ENCODE assay signal across 23 mouse cellular contexts in the genomic region with DNA sequence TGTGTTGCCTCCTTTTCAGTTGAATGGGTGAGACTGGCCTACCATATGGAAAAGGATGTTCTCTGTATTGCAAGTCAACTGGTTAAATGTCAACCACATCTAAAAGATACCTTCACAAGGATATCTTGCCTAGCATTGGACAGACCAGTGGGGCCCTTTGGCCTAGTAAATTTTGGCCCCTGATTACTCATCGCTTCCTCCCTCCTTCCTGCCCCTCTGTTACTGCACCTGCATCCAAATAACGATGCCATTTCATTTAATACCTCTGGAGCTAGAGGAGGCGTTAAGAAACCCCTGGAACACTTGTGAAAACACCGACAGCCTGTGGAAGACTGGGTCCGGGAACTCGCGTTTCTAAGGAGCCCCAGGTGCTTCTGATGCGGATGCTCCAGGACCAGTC.
DNase-seq lines count a peak whose midpoint lies in the region; ATAC-seq and TF ChIP-seq lines count a peak whose summit lies in the region.
"Had no signal": no experiment of that assay in that cellular context is flagged by ENCODE, and none has a peak within 500 bp of the region (broad histone marks: within the 10 kb centered on the region; RNA-seq: fewer than 3 reads in every experiment).

No protein-coding gene starts in this region.

- TF ChIP-seq CTCF in forebrain, postnatal 0 days (IDR thresholded peaks at IDR 0.05; ENCODE audit: low read depth): no peak
- no peak for TF ChIP-seq CTCF in heart, adult 2 months (IDR thresholded peaks at IDR 0.05)

- no peak overlapping the region for H3K4me2 ChIP-seq in forebrain, embryonic 11.5 days (ENCODE audit: low read depth, low read length, severe bottlenecking)
- no peak overlapping the region for H3K4me2 ChIP-seq in forebrain, postnatal 0 days (ENCODE audit: low read depth)
- no peak overlapping the region for H3K4me2 ChIP-seq in heart, embryonic 13.5 days

- no peaks in the 10 kb centered on the region for H3K36me3 ChIP-seq in forebrain, embryonic 11.5 days (ENCODE audit: control insufficient read depth, insufficient read depth, low read length)
- H3K36me3 ChIP-seq in forebrain, postnatal 0 days (ENCODE audit: insufficient read depth): no peaks in the 10 kb centered on the region
- peaks cover 3% of the 10 kb centered on the region; the same call in 1 of the 2 replicates for H3K36me3 ChIP-seq in heart, adult 2 months (ENCODE audit: control insufficient read depth, insufficient read depth, low read length)
- H3K36me3 ChIP-seq in heart, embryonic 13.5 days: 0 out of 2 replicates have a peak, but pooled peaks cover 4% of the 10 kb centered on the region
- H3K36me3 ChIP-seq: G1E had no signal

- H3K27me3 ChIP-seq in forebrain, embryonic 11.5 days (ENCODE audit: control insufficient read depth, insufficient read depth, low read length): no peaks in the 10 kb centered on the region
- H3K27me3 ChIP-seq in forebrain, postnatal 0 days (ENCODE audit: insufficient read depth, low read length): no peaks in the 10 kb centered on the region
- no peaks in the 10 kb centered on the region for H3K27me3 ChIP-seq in heart, adult 2 months (ENCODE audit: control insufficient read depth, insufficient read depth, low read length)
- no peaks in the 10 kb centered on the region for H3K27me3 ChIP-seq in heart, embryonic 13.5 days (replicated peaks)
- H3K27me3 ChIP-seq: CH12.LX, Patski had no signal

- TF ChIP-seq POLR2A in heart, adult 2 months (IDR thresholded peaks at IDR 0.05; ENCODE audit: insufficient read depth, low read depth, low read length): no peak

- no peaks in the 10 kb centered on the region; the same call in 1 of the 2 replicates for H3K79me2 ChIP-seq in heart, adult 2 months (replicated peaks; ENCODE audit: control insufficient read depth, insufficient read depth, low read length)

- DNase-seq in forebrain, embryonic 11.5 days (ENCODE audit: low spot score): peak; percentile 19
- DNase-seq in forebrain, postnatal 0 days: no peak
- peak; percentile 70 for DNase-seq in heart, adult 11 months
- no peak for DNase-seq in heart, adult 2 months
- no peak for DNase-seq in heart, postnatal 14 days
- peak; percentile 54 for DNase-seq in 416B (ENCODE audit: low read depth)
- DNase-seq in spleen, adult 12 weeks (ENCODE audit: low spot score): no peak
- DNase-seq: adrenal gland, adult 2 months; adrenal gland, adult 8-10 months; adrenal gland, postnatal 10 days; adrenal gland, postnatal 14 days; adrenal gland, postnatal 25 days; adrenal gland, postnatal 36 days; B cell, adult 2 months; cerebellum, adult 11 months; cerebellum, adult 11-12 months; cerebellum, adult 18-20 months had no signal

- peaks cover 3% of the 10 kb centered on the region; the same call in 1 of the 2 replicates for H3K4me1 ChIP-seq in forebrain, embryonic 11.5 days (replicated peaks; ENCODE audit: control insufficient read depth, insufficient read depth, low read length)
- 0 out of 2 replicates have a peak, but pooled peaks cover 3% of the 10 kb centered on the region for H3K4me1 ChIP-seq in forebrain, postnatal 0 days (ENCODE audit: insufficient read depth)
- peaks cover 1% of the 10 kb centered on the region; the same call in 1 of the 2 replicates for H3K4me1 ChIP-seq in heart, adult 2 months (ENCODE audit: control insufficient read depth, insufficient read depth, low read length)
- peaks cover 31% of the 10 kb centered on the region for H3K4me1 ChIP-seq in heart, embryonic 13.5 days

- no peak overlapping the region for H3K4me3 ChIP-seq in forebrain, embryonic 11.5 days (ENCODE audit: low read depth, low read length)
- no peak overlapping the region for H3K4me3 ChIP-seq in forebrain, postnatal 0 days (ENCODE audit: low read depth, low read length)
- no peak overlapping the region for H3K4me3 ChIP-seq in heart, adult 2 months
- no peak overlapping the region for H3K4me3 ChIP-seq in heart, embryonic 13.5 days

- H3K27ac ChIP-seq in forebrain, embryonic 11.5 days (ENCODE audit: low read depth, low read length): no peak overlapping the region
- no peak overlapping the region for H3K27ac ChIP-seq in forebrain, postnatal 0 days (ENCODE audit: low read depth, low read length)
- H3K27ac ChIP-seq in heart, adult 2 months: no peak overlapping the region
- H3K27ac ChIP-seq in heart, embryonic 13.5 days (replicated peaks): 0 out of 2 replicates have a peak overlapping the region, but pooled peaks have one; percentile 20

- 86% methylated on average over 8 of the region's 8 CpGs for WGBS in forebrain, embryonic 11.5 days
- WGBS in forebrain, postnatal 0 days: 85% methylated on average over 8 of the region's 8 CpGs
- WGBS in heart, adult 2 months: 83% methylated on average over 8 of the region's 8 CpGs
- WGBS in heart, embryonic 13.5 days: 84% methylated on average over 8 of the region's 8 CpGs

- intact Hi-C loops in heart, adult 2 months (cut with DNase I): no loop called here
- intact Hi-C loops in heart, postnatal 14 days (cut with DNase I): no loop called here

- H3K9me3 ChIP-seq in forebrain, embryonic 11.5 days (ENCODE audit: control insufficient read depth, low read length): no peaks in the 10 kb centered on the region
- H3K9me3 ChIP-seq in forebrain, postnatal 0 days (ENCODE audit: low read length): no peaks in the 10 kb centered on the region
- no peaks in the 10 kb centered on the region for H3K9me3 ChIP-seq in heart, embryonic 13.5 days

- no peak for ATAC-seq in forebrain, embryonic 11.5 days (replicated peaks; ENCODE audit: low FRiP score)
- ATAC-seq in forebrain, postnatal 0 days: no peak
- ATAC-seq in heart, embryonic 13.5 days (ENCODE audit: extremely low read depth, insufficient number of reproducible peaks, low FRiP score, low TSS enrichment): no peak
- ATAC-seq: activated CD4-positive, CD25-positive, alpha-beta regulatory T cell, adult 4 months; CD4-positive, CD25-positive, alpha-beta regulatory T cell, adult 4 months; Patski had no signal

- H3K9ac ChIP-seq in forebrain, embryonic 11.5 days (ENCODE audit: low read length): no peak overlapping the region
- H3K9ac ChIP-seq in forebrain, postnatal 0 days: no peak overlapping the region
- no peak overlapping the region for H3K9ac ChIP-seq in heart, adult 2 months (ENCODE audit: low read depth, low read length)
- H3K9ac ChIP-seq in heart, embryonic 13.5 days: no peak overlapping the region

- TF ChIP-seq EP300 in heart, adult 2 months (IDR thresholded peaks at IDR 0.05; ENCODE audit: insufficient read depth, low read depth, low read length): no peak

Comparison
In these comparisons a context has a peak if more than half of its experiments do, and no peak if none do; other contexts are left out.
1. DNase-seq: peak in forebrain, embryonic 11.5 days (single experiment), heart, adult 11 months (single experiment) and 416B (single experiment); none in forebrain, postnatal 0 days (single experiment), heart, adult 2 months (0 of 2), heart, postnatal 14 days (0 of 2) and spleen, adult 12 weeks (single experiment).